Mouse (Mus musculus) cerebellum, adult (tissue): ENCODE measurements around the gene Med26.

ENCODE experiments used
- ATAC-seq: cut with Nextera tagmentation; 2 replicates; pipeline ENCODE4 v1.9.2; 2017; ENCODE audit warnings: mild to moderate bottlenecking, moderate library complexity, mixed read lengths; ENCODE audit not compliant: insufficient number of reproducible peaks, low FRiP score, low TSS enrichment

Med26 gene

DNA sequence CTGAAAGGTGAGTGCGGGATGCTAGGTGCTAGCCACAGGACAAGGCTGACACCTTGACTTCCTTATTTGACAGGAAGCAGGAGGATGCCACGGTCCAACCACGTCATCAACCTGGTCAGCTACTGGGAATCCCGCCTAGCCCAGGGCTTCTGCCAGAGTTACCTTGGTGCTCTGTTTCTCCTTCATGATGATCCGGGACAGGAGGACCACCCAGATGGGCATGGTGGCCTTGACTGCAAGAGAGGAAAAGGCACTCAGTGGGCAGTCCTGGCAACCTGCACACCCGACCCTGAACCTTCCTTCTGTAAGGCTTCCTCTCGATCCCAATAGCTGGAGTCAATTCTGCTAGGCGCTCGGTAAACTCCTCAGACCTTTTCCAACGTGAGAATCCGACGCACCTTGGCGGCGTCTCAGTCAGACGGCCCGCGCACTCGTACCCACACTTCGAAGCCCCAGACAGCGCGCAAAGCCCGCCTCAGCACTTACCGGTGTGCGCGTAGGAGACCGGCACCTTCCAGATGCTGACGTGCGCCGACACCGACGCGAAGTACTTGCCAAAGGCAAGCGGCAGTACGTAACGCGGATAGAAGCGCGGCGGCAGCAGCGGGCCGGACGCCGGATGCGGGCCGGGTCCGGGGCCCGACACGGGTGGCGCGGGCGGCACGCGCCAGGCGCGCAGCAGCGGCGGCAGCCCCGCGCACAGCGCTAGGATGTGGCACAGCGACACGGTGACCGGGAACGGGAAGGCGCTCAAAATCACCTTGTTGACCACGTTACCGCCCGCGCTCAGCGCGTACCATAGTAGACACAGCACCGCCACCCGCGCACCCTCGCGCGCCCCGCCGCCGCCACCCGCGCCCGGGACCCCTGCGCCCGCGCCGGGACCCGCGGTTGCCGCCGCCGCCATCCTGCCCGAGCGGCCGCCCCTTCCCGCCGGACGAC, 56.1 kb downstream of the Med26 start, which contains the start of gene Slc35e1:
Gene Slc35e1 (minus strand): TSS at position 935 of the 942 bp plus-strand sequence.
- ATAC-seq = peak; percentile 38

DNA sequence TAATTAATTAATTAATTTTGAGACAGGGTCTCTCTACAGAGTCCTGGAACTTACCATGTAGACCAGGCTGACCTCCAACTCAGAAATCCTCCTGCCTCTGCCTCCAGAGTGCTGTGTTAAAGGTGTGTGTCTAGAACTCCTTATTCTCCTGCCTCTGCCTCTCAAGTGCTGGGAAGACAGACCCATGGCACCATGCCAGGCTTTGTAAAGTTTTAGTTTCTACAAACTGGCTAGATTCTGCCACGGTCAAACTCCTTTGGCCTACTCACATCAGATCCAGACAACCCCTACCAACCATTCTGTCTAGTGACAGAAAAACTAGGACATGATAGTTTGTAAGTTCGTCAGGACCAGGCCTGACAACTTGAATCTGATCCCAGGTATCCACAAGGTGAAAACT, 57.1 kb downstream of the Med26 start:
- ATAC-seq = no peak

GRCm38 (mm10) chr8:72487014-72487413, 61.1 kb downstream of the Med26 start:
- no peak for ATAC-seq

DNA sequence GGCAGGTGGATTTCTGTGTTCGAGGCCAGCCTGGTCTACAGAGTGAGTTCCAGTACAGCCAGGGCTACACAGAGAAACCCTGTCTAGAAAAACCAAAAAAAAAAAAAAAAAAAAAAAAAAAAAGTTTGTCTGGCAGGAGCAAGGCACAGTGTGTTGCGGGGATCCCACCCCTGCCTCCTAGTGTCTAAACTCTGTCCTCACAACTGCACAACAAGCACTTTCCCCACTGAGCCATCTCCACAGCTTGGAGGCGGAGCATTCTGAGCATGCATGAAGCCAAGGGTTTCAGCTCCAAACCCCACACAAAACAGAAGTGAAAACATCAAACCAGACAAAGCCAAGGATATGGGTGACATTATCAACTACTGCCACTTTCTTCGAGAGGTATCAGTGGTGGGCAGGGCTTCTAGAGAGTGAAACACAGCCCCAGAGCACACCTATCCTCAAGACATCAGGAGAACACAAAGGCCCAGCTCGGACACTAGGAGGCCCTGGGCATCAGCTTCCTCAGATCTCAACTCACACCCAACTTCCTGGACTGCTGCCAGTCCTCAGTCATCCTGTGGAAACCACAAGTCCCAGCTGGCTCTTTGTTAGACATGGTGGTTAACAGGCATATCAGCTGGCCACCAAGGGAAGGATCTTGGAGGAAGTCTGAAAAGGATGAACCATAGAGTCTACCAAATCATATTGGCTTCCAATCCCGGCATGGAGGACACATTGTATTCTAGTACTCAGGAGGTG, 62.4 kb downstream of the Med26 start:
- no peak for ATAC-seq

DNA sequence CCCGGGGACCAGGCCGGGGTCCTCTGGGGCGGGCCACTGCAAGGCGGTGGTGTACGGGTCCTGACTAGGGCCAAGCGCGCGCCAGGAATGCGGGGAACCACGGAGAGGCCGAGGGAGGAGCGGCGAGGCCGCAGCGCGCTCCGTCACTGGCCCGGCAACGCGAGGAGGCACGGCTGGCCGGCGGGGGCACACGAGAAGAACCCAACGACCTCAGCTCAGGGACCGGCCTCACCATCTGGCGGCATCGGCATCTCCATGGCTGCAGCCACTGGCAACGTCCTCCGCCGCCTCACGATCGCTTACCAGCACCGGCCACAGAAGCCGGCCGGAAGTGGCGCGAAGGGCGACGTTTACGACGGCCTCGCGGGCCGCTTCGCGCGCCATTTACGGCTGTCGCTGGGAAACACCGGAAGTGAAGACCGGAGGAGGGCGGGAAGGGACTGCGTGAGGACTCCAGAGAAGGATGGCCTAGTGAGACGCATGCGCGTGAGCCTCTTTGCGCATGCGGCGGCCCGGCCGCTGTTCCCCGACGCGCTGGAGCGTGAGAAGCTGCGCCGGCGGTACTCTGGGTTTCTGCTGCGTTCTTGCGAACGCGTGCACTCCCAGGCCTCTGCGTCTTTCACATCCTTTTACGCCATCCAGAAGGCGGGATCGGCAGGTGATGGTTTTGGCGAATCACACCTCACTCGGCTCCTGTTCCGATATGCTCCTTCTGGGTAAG, 73.1 kb downstream of the Med26 start, which contains the start of gene Cherp:
Gene Cherp (minus strand): TSS at position 401 of the 721 bp plus-strand sequence.
- ATAC-seq = peak; percentile 94

DNA sequence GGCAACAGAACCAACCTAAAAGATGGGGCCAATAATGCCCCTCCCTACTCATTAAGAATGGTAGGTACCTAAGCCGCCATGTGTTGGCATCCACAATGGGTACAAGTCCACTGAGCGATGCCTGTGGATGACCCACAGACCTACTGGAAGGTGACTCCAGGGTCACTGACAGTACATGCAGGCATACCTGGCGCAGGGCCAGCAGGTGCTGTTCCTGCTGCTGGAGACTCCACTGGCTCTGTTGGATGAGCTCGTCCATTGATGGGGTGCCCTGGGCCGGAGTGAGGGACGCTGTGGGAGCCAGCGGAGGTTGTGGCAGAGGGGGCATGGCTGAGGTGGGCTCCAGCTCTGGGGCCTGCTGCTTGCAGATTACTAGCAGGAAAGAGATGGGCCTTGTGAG, 77.4 kb downstream of the Med26 start:
- no peak for ATAC-seq

DNA sequence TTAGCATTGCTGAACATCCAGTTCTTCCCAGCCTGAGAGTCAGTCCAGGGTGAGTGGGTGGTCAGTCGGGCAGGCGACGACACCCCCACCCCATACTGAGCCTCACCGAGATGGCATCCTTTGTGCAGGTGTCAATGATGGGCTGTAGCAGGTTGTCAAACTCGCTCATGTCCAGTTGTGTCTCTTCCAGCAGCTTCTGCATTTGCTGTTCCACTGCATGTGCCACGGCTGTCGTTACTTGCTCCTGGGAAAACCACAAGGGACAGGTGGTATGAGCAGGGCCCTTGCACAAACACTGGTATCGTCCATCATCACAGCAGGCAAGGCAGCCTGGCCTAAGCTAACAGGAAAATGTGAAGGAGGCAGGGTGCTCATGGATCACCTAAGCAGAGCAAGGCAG, 78.1 kb downstream of the Med26 start:
- no peak for ATAC-seq

DNA sequence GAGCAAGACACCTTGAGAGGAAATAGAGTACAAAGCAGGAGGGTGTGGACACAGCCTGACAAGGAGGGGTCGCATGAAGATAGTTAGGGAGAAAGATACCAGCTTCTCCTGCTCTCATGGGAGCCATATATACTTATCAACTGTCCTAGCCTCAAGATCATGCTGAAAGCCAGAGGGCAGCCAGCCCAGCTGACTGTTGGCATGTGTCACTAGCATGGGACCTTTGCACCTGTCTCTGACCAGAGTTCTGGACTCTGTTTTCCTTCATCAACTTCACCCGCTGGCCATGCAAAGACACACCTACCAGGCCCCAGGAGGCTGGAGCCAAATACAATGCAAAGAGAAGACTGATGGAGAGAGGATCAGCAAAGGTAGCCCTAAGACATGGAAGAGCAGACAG, 78.8 kb downstream of the Med26 start:
- no peak for ATAC-seq

GRCm38 (mm10) chr8:72464211-72464610, 83.9 kb downstream of the Med26 start:
- ATAC-seq = no peak

- no peak for ATAC-seq
Measured at GRCm38 (mm10) chr8:72459881-72460533, 88.1 kb downstream of the Med26 start.

- ATAC-seq = no peak
Measured at GRCm38 (mm10) chr8:72458457-72458856, 89.6 kb downstream of the Med26 start.

DNA sequence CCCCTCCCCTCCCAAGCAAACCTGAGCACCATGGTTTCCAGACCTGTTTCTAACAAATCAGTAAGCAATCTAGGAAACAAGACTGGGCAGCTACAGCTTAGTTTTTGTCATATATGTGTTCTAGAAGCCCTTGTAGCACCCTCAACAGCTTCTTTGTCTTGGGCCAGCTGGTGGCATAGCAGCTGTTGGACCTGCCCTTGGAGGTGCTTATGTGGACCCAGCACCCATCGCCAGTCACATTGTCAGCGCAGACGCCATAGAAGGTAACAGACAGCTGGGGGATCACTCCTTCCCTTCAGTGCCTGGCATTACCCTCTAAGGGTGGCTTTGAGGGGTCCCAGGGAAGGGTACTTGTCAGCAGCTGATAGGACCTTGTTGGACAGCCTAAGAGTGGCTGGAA, 90.3 kb downstream of the Med26 start:
- no peak for ATAC-seq

DNA sequence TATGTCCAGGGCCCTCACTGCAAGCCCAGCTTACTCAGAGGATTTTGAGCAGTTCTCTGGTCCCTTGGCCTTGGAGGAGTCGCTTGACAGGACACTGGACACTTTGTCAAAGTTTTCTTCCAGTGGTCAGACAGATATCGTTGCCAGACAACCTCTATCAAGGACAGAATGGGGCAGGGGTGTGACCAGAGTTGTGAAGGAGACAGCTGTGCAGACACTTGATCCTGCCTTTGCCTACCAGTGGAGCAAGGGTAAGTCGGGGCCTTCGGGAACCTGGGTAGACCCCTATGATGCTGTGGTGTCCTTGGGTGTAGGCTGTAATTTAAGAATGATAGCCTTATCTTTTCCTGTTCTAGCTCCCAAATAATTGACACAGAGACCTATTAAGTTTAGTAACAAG, 92.8 kb downstream of the Med26 start:
- ATAC-seq = no peak

- ATAC-seq = no peak
Measured at GRCm38 (mm10) chr8:72453904-72454303, 94.2 kb downstream of the Med26 start.

DNA sequence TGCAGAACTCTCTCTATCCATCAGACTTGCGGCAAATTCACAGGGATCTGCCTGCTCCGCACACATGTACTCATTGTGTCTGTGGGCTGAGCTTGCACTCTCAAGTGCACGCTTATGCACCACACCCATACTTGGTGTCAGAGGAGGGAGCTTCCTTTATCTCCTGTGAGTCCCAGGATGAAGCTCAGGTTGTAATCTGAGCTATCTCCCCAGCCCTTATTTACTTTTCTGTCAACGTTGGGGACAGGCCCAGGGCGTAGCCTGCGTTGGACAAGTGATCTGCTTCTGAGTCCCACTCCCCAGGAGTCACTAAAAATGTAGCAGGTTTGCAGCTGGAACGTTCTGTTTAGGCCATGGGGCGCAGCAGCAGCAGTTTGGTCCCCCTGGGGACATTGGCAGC, 96.6 kb downstream of the Med26 start:
- no peak for ATAC-seq

GRCm38 (mm10) chr8:72445071-72445470, 103.0 kb downstream of the Med26 start:
- ATAC-seq = no peak
